Mouse (Mus musculus): ENCODE measurements at regions not wholly inside any gene's neighbourhood (a gene's known extent, or its start where the extent isn't known, plus 50 kb on each side); places are given as distances from the start of the nearest gene placed in this dataset.

DNA sequence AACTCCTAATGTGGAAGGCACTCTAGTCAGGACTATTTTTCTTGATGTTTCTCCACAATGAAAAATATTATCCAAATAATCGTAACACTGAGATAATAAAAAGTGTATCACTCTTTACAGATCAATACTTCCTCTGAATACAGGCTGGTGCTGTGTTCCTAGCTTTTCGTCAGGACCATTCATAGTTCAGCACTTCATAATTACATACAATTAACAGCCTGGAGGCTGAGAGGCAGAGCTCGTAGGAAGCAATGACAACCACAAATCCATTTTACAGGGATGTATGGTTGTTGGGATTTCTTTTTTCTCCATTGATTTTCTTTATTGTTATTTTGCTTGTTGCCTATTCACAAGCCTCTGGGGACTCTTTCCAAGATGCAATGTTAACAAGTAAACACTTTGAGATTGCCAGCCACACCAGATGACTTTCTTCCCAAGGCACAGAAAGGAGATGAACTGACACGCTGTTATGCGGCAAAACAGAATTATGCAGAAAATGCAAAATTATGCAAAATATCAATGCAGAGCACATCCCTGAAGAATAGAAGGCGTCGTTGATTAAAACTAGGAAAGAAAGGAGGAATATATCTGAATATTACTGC lies 142.2 kb downstream of the Rps29 start:
- Histone ChIP-seq H3K27ac (ENCODE audit: low read length) (no peak overlapping the region), H3K27me3 (ENCODE audit: control insufficient read depth, insufficient read depth, low read length) (no peaks in the 10 kb centered on the region), H3K9ac (ENCODE audit: low read length) (no peak overlapping the region), H3K4me2 (ENCODE audit: low read depth, low read length) (no peak overlapping the region), H3K9me3 (replicated peaks; ENCODE audit: control insufficient read depth, low read length) (no peaks in the 10 kb centered on the region; the same call in 1 of the 2 replicates), H3K4me1 (ENCODE audit: control insufficient read depth, insufficient read depth, low read length) (no peaks in the 10 kb centered on the region), H3K4me3 (ENCODE audit: low read length) (no peak overlapping the region), H3K36me3 (ENCODE audit: control insufficient read depth, insufficient read depth) (no peaks in the 10 kb centered on the region)
- 80% methylated on average over 7 of the region's 7 CpGs for WGBS
- no peak for ATAC-seq (replicated peaks; ENCODE audit: extremely low read depth, insufficient read depth, low FRiP score)

DNA sequence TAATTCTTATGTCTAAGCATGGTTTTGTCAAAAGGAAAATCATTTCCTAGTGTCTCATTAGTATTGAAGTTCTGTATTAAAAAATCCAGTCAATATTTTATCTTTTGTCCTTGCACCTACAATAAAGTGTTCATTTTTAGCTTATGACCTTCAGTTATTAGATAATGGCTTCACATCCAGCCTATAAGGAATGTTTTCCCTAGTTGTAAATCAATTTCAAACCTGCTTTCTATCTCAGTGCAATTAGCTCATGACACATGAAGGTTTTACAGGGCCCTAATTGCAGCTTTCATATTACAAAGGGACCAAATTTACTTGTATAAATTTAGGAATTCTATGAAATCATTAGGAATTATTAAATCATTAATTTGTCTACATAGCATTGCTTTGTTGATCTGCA lies 153.8 kb downstream of the Rps29 start:
- Histone ChIP-seq H3K4me2 (ENCODE audit: low read depth, low read length) (no peak overlapping the region), H3K9me3 (replicated peaks; ENCODE audit: control insufficient read depth, low read length) (no peaks in the 10 kb centered on the region), H3K27me3 (ENCODE audit: control insufficient read depth, insufficient read depth, low read length) (no peaks in the 10 kb centered on the region), H3K27ac (ENCODE audit: low read length) (no peak overlapping the region), H3K4me3 (ENCODE audit: low read length) (no peak overlapping the region), H3K4me1 (ENCODE audit: control insufficient read depth, insufficient read depth, low read length) (no peaks in the 10 kb centered on the region), H3K9ac (ENCODE audit: low read length) (no peak overlapping the region), H3K36me3 (ENCODE audit: control insufficient read depth, insufficient read depth) (no peaks in the 10 kb centered on the region)
- ATAC-seq (replicated peaks; ENCODE audit: extremely low read depth, insufficient read depth, low FRiP score): no peak

DNA sequence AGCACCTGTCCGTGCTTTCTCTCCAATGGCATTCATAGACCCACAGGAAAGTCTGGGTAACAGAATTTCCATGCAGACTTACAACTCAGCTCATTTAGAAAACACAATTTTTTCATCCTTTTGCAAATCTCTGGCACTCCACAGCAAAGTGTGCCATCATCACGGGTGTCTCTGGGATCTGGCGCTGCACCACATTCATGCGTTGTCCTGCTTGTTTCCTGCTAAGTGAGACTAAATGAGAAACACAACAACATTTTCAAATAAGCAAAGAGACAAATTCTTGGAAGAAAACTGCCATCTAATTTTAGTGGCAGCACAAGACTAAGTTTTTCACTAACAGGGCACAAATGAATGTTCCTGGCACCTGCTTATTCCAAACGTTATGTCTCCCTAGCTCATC lies 156.9 kb downstream of the Rps29 start:
- Histone ChIP-seq H3K36me3 (ENCODE audit: control insufficient read depth, insufficient read depth) (no peaks in the 10 kb centered on the region), H3K9ac (ENCODE audit: low read length) (no peak overlapping the region), H3K4me1 (ENCODE audit: control insufficient read depth, insufficient read depth, low read length) (no peaks in the 10 kb centered on the region), H3K27ac (ENCODE audit: low read length) (no peak overlapping the region), H3K4me3 (ENCODE audit: low read length) (no peak overlapping the region), H3K9me3 (replicated peaks; ENCODE audit: control insufficient read depth, low read length) (no peaks in the 10 kb centered on the region), H3K4me2 (ENCODE audit: low read depth, low read length) (no peak overlapping the region), H3K27me3 (ENCODE audit: control insufficient read depth, insufficient read depth, low read length) (no peaks in the 10 kb centered on the region)
- 81% methylated on average over 5 of the region's 5 CpGs for WGBS
- ATAC-seq (replicated peaks; ENCODE audit: extremely low read depth, insufficient read depth, low FRiP score): no peak

DNA sequence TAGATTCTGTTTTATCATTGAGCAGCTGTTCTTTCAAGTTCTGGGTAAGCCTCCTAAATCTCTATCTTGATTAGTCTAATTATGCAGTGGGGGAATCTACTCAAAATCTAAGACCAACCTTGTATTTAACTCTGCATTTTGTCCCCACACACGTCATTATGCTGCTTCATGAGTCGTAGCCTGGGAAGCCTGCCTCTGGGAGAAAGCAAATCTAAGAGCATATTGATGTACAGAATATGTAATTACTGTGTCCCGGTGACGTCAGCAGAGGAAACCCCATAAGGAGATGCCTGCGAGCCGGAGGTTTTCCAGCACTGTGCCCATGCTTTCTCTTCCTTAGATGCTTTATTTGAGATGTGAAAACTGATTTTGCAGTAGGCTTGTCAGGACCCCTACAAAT lies 161.7 kb downstream of the Rps29 start:
- no peak overlapping the region for H3K4me2 ChIP-seq (ENCODE audit: low read depth, low read length)
- 72% methylated on average over 6 of the region's 6 CpGs for WGBS
- no peak for ATAC-seq (replicated peaks; ENCODE audit: extremely low read depth, insufficient read depth, low FRiP score)

DNA sequence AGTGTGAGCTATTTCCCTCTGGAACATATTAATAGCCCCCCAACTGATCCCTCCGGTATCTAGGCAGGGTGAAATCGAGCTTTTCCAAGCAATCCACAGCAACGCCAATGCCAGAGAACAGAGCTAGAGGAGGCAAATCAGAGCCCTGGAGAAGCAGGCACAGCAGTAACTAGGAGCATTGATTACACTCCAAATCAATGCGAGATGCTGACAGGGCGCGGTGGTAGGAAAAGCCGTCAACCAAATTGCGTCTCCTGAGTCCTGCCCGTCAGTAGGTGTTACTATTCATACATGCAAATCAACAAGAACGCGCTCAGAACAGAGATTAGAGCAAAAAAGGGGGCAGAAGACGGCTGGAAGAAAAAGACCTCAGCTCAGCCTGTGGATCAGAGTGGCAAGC lies 162.2 kb downstream of the Rps29 start:
- no peak for ATAC-seq (replicated peaks; ENCODE audit: extremely low read depth, insufficient read depth, low FRiP score)

More for the DNA sequence above, 161.7 kb downstream of the Rps29 start:
- Histone ChIP-seq H3K4me3 (ENCODE audit: low read length) (no peak overlapping the region), H3K27me3 (ENCODE audit: control insufficient read depth, insufficient read depth, low read length) (no peaks in the 10 kb centered on the region), H3K9me3 (replicated peaks; ENCODE audit: control insufficient read depth, low read length) (no peaks in the 10 kb centered on the region), H3K36me3 (ENCODE audit: control insufficient read depth, insufficient read depth) (no peaks in the 10 kb centered on the region), H3K9ac (ENCODE audit: low read length) (no peak overlapping the region), H3K27ac (ENCODE audit: low read length) (no peak overlapping the region), H3K4me1 (ENCODE audit: control insufficient read depth, insufficient read depth, low read length) (no peaks in the 10 kb centered on the region)

GRCm38 (mm10) chr12:68980640-68981039 lies 178.3 kb downstream of the Rps29 start:
- no peak overlapping the region for H3K27ac ChIP-seq (ENCODE audit: low read length)
- no peaks in the 10 kb centered on the region for H3K9me3 ChIP-seq (replicated peaks; ENCODE audit: control insufficient read depth, low read length)
- no peaks in the 10 kb centered on the region for H3K27me3 ChIP-seq (ENCODE audit: control insufficient read depth, insufficient read depth, low read length)
- no peaks in the 10 kb centered on the region for H3K36me3 ChIP-seq (ENCODE audit: control insufficient read depth, insufficient read depth)
- no peak overlapping the region for H3K9ac ChIP-seq (ENCODE audit: low read length)
- H3K4me3 ChIP-seq (ENCODE audit: low read length): no peak overlapping the region
- H3K4me2 ChIP-seq (ENCODE audit: low read depth, low read length): no peak overlapping the region
- peaks cover 3% of the 10 kb centered on the region; the same call in 1 of the 2 replicates for H3K4me1 ChIP-seq (ENCODE audit: control insufficient read depth, insufficient read depth, low read length)
- 83% methylated on average over 4 of the region's 4 CpGs for WGBS
- ATAC-seq (replicated peaks; ENCODE audit: extremely low read depth, insufficient read depth, low FRiP score): no peak

More for the DNA sequence above, 162.2 kb downstream of the Rps29 start:
- H3K36me3 ChIP-seq (ENCODE audit: control insufficient read depth, insufficient read depth): no peaks in the 10 kb centered on the region
- no peak overlapping the region for H3K4me2 ChIP-seq (ENCODE audit: low read depth, low read length)
- no peak overlapping the region for H3K9ac ChIP-seq (ENCODE audit: low read length)
- H3K4me3 ChIP-seq (ENCODE audit: low read length): no peak overlapping the region
- 52% methylated on average over 12 of the region's 12 CpGs for WGBS
- no peak overlapping the region for H3K27ac ChIP-seq (ENCODE audit: low read length)
- no peaks in the 10 kb centered on the region for H3K27me3 ChIP-seq (ENCODE audit: control insufficient read depth, insufficient read depth, low read length)
- no peaks in the 10 kb centered on the region for H3K9me3 ChIP-seq (replicated peaks; ENCODE audit: control insufficient read depth, low read length)
- H3K4me1 ChIP-seq (ENCODE audit: control insufficient read depth, insufficient read depth, low read length): no peaks in the 10 kb centered on the region

- Histone ChIP-seq H3K36me3 (ENCODE audit: control insufficient read depth, insufficient read depth) (no peaks in the 10 kb centered on the region), H3K4me3 (ENCODE audit: low read length) (no peak overlapping the region), H3K4me2 (ENCODE audit: low read depth, low read length) (no peak overlapping the region), H3K27me3 (ENCODE audit: control insufficient read depth, insufficient read depth, low read length) (no peaks in the 10 kb centered on the region), H3K4me1 (ENCODE audit: control insufficient read depth, insufficient read depth, low read length) (peaks cover 3% of the 10 kb centered on the region; the same call in 1 of the 2 replicates), H3K9me3 (replicated peaks; ENCODE audit: control insufficient read depth, low read length) (no peaks in the 10 kb centered on the region), H3K27ac (ENCODE audit: low read length) (no peak overlapping the region), H3K9ac (ENCODE audit: low read length) (no peak overlapping the region)
- no peak for ATAC-seq (replicated peaks; ENCODE audit: extremely low read depth, insufficient read depth, low FRiP score)
- 62% methylated on average over 4 of the region's 4 CpGs for WGBS
These were observed 178.8 kb downstream of the Rps29 start for GRCm38 (mm10) chr12:68980173-68980572.

DNA sequence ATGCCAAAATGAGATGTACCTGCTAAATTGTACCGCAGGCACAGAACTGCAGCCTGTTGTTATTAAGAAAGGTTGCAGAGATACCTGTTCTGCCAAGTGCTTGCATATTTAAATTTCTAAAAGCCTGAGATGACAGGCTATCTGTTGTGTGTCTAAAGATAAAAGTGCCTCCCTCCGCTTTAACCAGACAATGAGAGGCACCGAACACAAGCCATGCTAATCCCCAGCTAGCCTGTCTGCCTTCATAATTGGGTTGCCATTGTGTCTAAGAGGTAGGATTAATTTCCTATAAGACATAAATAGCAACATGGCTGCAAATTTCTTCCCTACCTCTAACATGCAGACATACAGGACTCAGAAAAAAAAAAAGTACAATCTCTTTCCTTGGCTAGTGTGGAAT lies 179.8 kb downstream of the Rps29 start:
- WGBS: 71% methylated on average over 3 of the region's 3 CpGs

GRCm38 (mm10) chr12:68977276-68977675 lies 181.7 kb downstream of the Rps29 start:
- ATAC-seq (replicated peaks; ENCODE audit: extremely low read depth, insufficient read depth, low FRiP score): no peak
- H3K36me3 ChIP-seq (ENCODE audit: control insufficient read depth, insufficient read depth): no peaks in the 10 kb centered on the region
- H3K4me3 ChIP-seq (ENCODE audit: low read length): no peak overlapping the region
- no peaks in the 10 kb centered on the region for H3K27me3 ChIP-seq (ENCODE audit: control insufficient read depth, insufficient read depth, low read length)
- H3K9ac ChIP-seq (ENCODE audit: low read length): no peak overlapping the region
- peaks cover 3% of the 10 kb centered on the region; the same call in 1 of the 2 replicates for H3K4me1 ChIP-seq (ENCODE audit: control insufficient read depth, insufficient read depth, low read length)
- no peak overlapping the region for H3K27ac ChIP-seq (ENCODE audit: low read length)
- no peak overlapping the region for H3K4me2 ChIP-seq (ENCODE audit: low read depth, low read length)
- no peaks in the 10 kb centered on the region for H3K9me3 ChIP-seq (replicated peaks; ENCODE audit: control insufficient read depth, low read length)
- WGBS: 44% methylated on average over 4 of the region's 4 CpGs

More for the DNA sequence above, 179.8 kb downstream of the Rps29 start:
- Histone ChIP-seq H3K36me3 (ENCODE audit: control insufficient read depth, insufficient read depth) (no peaks in the 10 kb centered on the region), H3K9ac (ENCODE audit: low read length) (no peak overlapping the region), H3K9me3 (replicated peaks; ENCODE audit: control insufficient read depth, low read length) (no peaks in the 10 kb centered on the region), H3K27me3 (ENCODE audit: control insufficient read depth, insufficient read depth, low read length) (no peaks in the 10 kb centered on the region), H3K4me2 (ENCODE audit: low read depth, low read length) (no peak overlapping the region), H3K4me1 (ENCODE audit: control insufficient read depth, insufficient read depth, low read length) (peaks cover 3% of the 10 kb centered on the region; the same call in 1 of the 2 replicates), H3K4me3 (ENCODE audit: low read length) (no peak overlapping the region), H3K27ac (ENCODE audit: low read length) (no peak overlapping the region)
- no peak for ATAC-seq (replicated peaks; ENCODE audit: extremely low read depth, insufficient read depth, low FRiP score)
